7 mouse cellular contexts compared by ENCODE assay signal in the genomic region with DNA sequence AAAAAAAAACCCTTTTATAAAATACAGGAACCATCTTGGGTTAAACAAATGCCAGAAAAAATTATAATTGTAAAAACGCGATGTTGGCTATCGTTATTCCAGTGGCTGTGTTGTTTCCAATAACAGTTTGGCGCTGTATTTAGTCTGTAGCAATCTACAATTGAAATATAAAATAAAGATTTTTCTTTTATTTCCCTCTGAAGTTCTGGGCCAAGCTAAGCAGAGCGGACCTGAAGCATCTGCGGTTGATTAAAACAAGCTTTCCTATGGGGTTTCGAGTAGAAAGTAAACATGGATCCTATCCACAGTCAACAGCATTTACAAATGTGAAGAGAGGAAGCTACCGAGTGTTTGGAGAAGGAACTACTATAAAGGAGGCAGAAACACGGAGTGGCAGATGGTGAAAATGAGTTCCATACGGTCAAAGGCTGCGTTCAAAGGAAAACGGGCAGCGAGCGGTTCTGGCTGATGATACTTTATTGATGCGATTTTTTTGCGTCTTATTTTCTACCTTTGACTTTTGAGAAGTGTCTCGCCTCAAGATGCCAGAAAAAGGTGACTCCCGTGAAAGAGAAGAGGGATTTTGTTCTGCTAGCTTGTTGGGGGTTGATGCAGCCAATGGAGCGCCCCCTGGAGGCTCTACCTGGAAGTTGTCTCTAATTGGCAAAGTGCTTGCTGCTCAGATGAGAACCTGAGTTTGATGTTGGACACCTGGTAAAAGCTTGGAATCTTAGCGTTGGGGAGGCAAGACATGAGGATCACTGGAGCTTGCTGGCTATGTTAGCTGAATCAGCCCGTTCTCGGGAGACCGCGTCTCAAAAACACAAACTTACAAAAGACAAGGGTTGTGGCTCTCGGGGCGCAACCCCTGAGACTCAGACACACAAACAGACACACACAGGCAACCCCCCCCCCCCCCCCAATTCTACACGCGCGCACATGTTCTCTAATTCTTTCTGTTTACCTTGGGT.
DNase-seq lines count a peak whose midpoint lies in the region; ATAC-seq and TF ChIP-seq lines count a peak whose summit lies in the region.

No protein-coding gene starts in this region.

- peak; percentile 67 for TF ChIP-seq CTCF in intestine, postnatal 0 days (IDR thresholded peaks at IDR 0.05; ENCODE audit: low read depth)

- H3K9me3 ChIP-seq in midbrain, embryonic 10.5 days (replicated peaks), result no peaks in the 10 kb centered on the region
- no peaks in the 10 kb centered on the region for H3K9me3 ChIP-seq in midbrain, embryonic 16.5 days (replicated peaks; ENCODE audit: control insufficient read depth, low read length, poor library complexity, severe bottlenecking)
- H3K9me3 ChIP-seq in embryonic facial prominence, embryonic 11.5 days (replicated peaks; ENCODE audit: control insufficient read depth, low read length), result no peaks in the 10 kb centered on the region
- no peaks in the 10 kb centered on the region for H3K9me3 ChIP-seq in intestine, postnatal 0 days (ENCODE audit: control insufficient read depth)
- 0 out of 2 replicates have a peak, but pooled peaks cover 5% of the 10 kb centered on the region for H3K9me3 ChIP-seq in lung, embryonic 16.5 days (ENCODE audit: control insufficient read depth, low read length)

- no peak for ATAC-seq in midbrain, embryonic 16.5 days
- ATAC-seq in embryonic facial prominence, embryonic 11.5 days (replicated peaks; ENCODE audit: insufficient number of reproducible peaks, low FRiP score, low TSS enrichment, low read depth), result no peak
- ATAC-seq in intestine, postnatal 0 days, result no peak
- ATAC-seq in lung, embryonic 16.5 days (ENCODE audit: low read depth), result peak; percentile 61
- no peak; the same call in 1 of the 2 replicates for ATAC-seq in granulocyte monocyte progenitor cell, adult 5-6 weeks (replicated peaks; ENCODE audit: poor library complexity, severe bottlenecking)

- DNase-seq in midbrain, embryonic 10.5 days (ENCODE audit: low spot score), result peak; percentile 60
- DNase-seq in c-Kit-negative CD71-positive TER-119-positive erythroid progenitor cells, embryonic 14.5 days (ENCODE audit: low read depth, low spot score), result peak; percentile 5
- peak; percentile 78 for DNase-seq in embryonic facial prominence, embryonic 11.5 days (ENCODE audit: low spot score)

- no peak overlapping the region for H3K4me3 ChIP-seq in midbrain, embryonic 10.5 days
- H3K4me3 ChIP-seq in midbrain, embryonic 16.5 days (ENCODE audit: low read depth, low read length), result no peak overlapping the region
- no peak overlapping the region for H3K4me3 ChIP-seq in embryonic facial prominence, embryonic 11.5 days (ENCODE audit: low read depth, low read length)
- no peak overlapping the region for H3K4me3 ChIP-seq in intestine, postnatal 0 days (ENCODE audit: low read depth, low read length)
- peak overlapping the region; percentile 23; the same call in 1 of the 2 replicates for H3K4me3 ChIP-seq in lung, embryonic 16.5 days (ENCODE audit: low read length)

- no peaks in the 10 kb centered on the region for H3K36me3 ChIP-seq in midbrain, embryonic 10.5 days
- H3K36me3 ChIP-seq in midbrain, embryonic 16.5 days (ENCODE audit: control insufficient read depth, insufficient read depth, low read length), result no peaks in the 10 kb centered on the region
- H3K36me3 ChIP-seq in embryonic facial prominence, embryonic 11.5 days (replicated peaks; ENCODE audit: control insufficient read depth, insufficient read depth, low read depth, low read length), result no peaks in the 10 kb centered on the region
- H3K36me3 ChIP-seq in intestine, postnatal 0 days (ENCODE audit: control insufficient read depth, insufficient read depth), result no peaks in the 10 kb centered on the region
- H3K36me3 ChIP-seq in lung, embryonic 16.5 days (ENCODE audit: control insufficient read depth, insufficient read depth, low read length), result no peaks in the 10 kb centered on the region

- peaks cover 2% of the 10 kb centered on the region; the same call in 1 of the 2 replicates for H3K4me1 ChIP-seq in midbrain, embryonic 10.5 days
- H3K4me1 ChIP-seq in midbrain, embryonic 16.5 days (ENCODE audit: control insufficient read depth, insufficient read depth, low read length), result no peaks in the 10 kb centered on the region
- H3K4me1 ChIP-seq in embryonic facial prominence, embryonic 11.5 days (ENCODE audit: control insufficient read depth, insufficient read depth, low read length), result no peaks in the 10 kb centered on the region
- no peaks in the 10 kb centered on the region for H3K4me1 ChIP-seq in intestine, postnatal 0 days (replicated peaks; ENCODE audit: control insufficient read depth, insufficient read depth, low read length)
- H3K4me1 ChIP-seq in lung, embryonic 16.5 days (replicated peaks; ENCODE audit: control insufficient read depth, insufficient read depth, low read length), result peaks cover 7% of the 10 kb centered on the region

- no peaks in the 10 kb centered on the region for H3K27me3 ChIP-seq in midbrain, embryonic 10.5 days (ENCODE audit: low read depth, poor library complexity, severe bottlenecking)
- no peaks in the 10 kb centered on the region for H3K27me3 ChIP-seq in midbrain, embryonic 16.5 days (ENCODE audit: control insufficient read depth, insufficient read depth, low read depth, low read length)
- H3K27me3 ChIP-seq in embryonic facial prominence, embryonic 11.5 days (ENCODE audit: control insufficient read depth, insufficient read depth, low read length), result no peaks in the 10 kb centered on the region
- H3K27me3 ChIP-seq in intestine, postnatal 0 days (replicated peaks; ENCODE audit: control insufficient read depth, insufficient read depth, low read length), result no peaks in the 10 kb centered on the region
- H3K27me3 ChIP-seq in lung, embryonic 16.5 days (ENCODE audit: control insufficient read depth, insufficient read depth, low read depth, low read length), result no peaks in the 10 kb centered on the region

- H3K9ac ChIP-seq in midbrain, embryonic 16.5 days (ENCODE audit: low read depth, low read length), result no peak overlapping the region
- H3K9ac ChIP-seq in embryonic facial prominence, embryonic 11.5 days (replicated peaks; ENCODE audit: low read length), result no peak overlapping the region
- H3K9ac ChIP-seq in intestine, postnatal 0 days (ENCODE audit: low read depth, low read length), result no peak overlapping the region
- no peak overlapping the region for H3K9ac ChIP-seq in lung, embryonic 16.5 days (ENCODE audit: low read length)

- no peak overlapping the region for H3K27ac ChIP-seq in midbrain, embryonic 10.5 days (replicated peaks)
- H3K27ac ChIP-seq in midbrain, embryonic 16.5 days (ENCODE audit: low read length), result no peak overlapping the region
- 0 out of 2 replicates have a peak overlapping the region, but pooled peaks have one; percentile 16 for H3K27ac ChIP-seq in embryonic facial prominence, embryonic 11.5 days (replicated peaks; ENCODE audit: low read depth, low read length)
- H3K27ac ChIP-seq in intestine, postnatal 0 days (ENCODE audit: low read depth, low read length), result no peak overlapping the region
- H3K27ac ChIP-seq in lung, embryonic 16.5 days (ENCODE audit: low read length), result peak overlapping the region; percentile 59; the same call in 1 of the 2 replicates

- H3K4me2 ChIP-seq in midbrain, embryonic 16.5 days (ENCODE audit: low read length), result no peak overlapping the region
- peak overlapping the region; percentile 17 for H3K4me2 ChIP-seq in embryonic facial prominence, embryonic 11.5 days (ENCODE audit: low read depth, low read length)
- no peak overlapping the region; the same call in 1 of the 2 replicates for H3K4me2 ChIP-seq in intestine, postnatal 0 days (replicated peaks; ENCODE audit: low read depth)
- H3K4me2 ChIP-seq in lung, embryonic 16.5 days (ENCODE audit: low read depth, low read length), result peak overlapping the region; percentile 45

- 57% methylated on average over 29 of the region's 29 CpGs for WGBS in midbrain, embryonic 10.5 days
- 67% methylated on average over 28 of the region's 29 CpGs for WGBS in midbrain, embryonic 16.5 days
- WGBS in embryonic facial prominence, embryonic 11.5 days, result 38% methylated on average over 29 of the region's 29 CpGs
- WGBS in intestine, postnatal 0 days, result 56% methylated on average over 29 of the region's 29 CpGs
- 35% methylated on average over 29 of the region's 29 CpGs for WGBS in lung, embryonic 16.5 days

Comparison
In these comparisons a context has a peak if more than half of its experiments do, and no peak if none do; other contexts are left out.
1. DNase-seq: peak in every context shown above with its lines; median percentile 78 in embryonic facial prominence, embryonic 11.5 days; 60 in midbrain, embryonic 10.5 days; 5 in c-Kit-negative CD71-positive TER-119-positive erythroid progenitor cells, embryonic 14.5 days.
2. H3K27ac ChIP-seq: peak in embryonic facial prominence, embryonic 11.5 days (single experiment) and lung, embryonic 16.5 days (single experiment); none in midbrain, embryonic 10.5 days (single experiment), midbrain, embryonic 16.5 days (single experiment) and intestine, postnatal 0 days (single experiment).
3. H3K4me2 ChIP-seq: peak in embryonic facial prominence, embryonic 11.5 days (single experiment) and lung, embryonic 16.5 days (single experiment); none in midbrain, embryonic 16.5 days (single experiment) and intestine, postnatal 0 days (single experiment).